Mouse (Mus musculus): ENCODE measurements around the gene Scyl2.

The Scyl2 gene

DNA sequence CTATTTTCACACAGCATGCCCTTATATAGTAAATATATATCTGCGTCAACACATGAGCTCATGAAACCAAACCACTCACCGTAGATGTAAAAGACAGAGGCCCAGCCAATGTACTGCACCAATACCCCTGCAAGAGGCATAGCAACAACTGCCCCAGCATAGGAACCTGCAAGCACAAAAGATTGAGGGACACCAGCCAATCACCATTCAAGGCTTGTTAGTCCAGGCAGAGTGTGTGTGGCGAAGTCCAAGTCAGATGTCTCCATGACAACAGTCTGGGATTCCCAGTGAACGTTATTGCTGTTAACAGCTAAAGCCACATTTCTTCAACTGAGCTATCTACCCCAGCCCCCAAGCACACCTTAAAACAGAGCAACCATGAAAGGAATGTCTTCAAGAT is 93.3 kb downstream of the Scyl2 start:
- no peak for DNase-seq

- no peak for DNase-seq
Measured at GRCm38 (mm10) chr10:89589877-89590276, 96.2 kb downstream of the Scyl2 start.
